Mouse (Mus musculus) C2C12 (cell line): ENCODE results near the gene Mastl.
A peak's percentile ranks its signal among the peaks of the same experiment; 100 is the strongest.

ENCODE experiments used
- CEBPB ChIP-seq: IDR thresholded peaks from one replicate; pipeline ENCODE4 v1.6.1; 2011; ENCODE audit warnings: low read depth, mild to moderate bottlenecking, control low read depth, moderate library complexity
- CTCF ChIP-seq: IDR thresholded peaks from one replicate; pipeline ENCODE4 v1.5.1; 2011; ENCODE audit not compliant: control insufficient read depth, insufficient read depth, insufficient read length
- MAX ChIP-seq: IDR thresholded peaks from one replicate; pipeline ENCODE4 v1.6.1; 2011; ENCODE audit warnings: mild to moderate bottlenecking, control low read depth
- MYOD1 ChIP-seq: IDR thresholded peaks from one replicate; pipeline ENCODE4 v1.6.1; 2011; ENCODE audit warnings: low read depth; ENCODE audit not compliant: control insufficient read depth, insufficient read length
- MYOG ChIP-seq: IDR thresholded peaks from one replicate; pipeline ENCODE4 v1.6.1; 2011; ENCODE audit not compliant: control insufficient read depth, insufficient read length; ENCODE audit errors: extremely low read depth
- USF1 ChIP-seq: IDR thresholded peaks from one replicate; pipeline ENCODE4 v1.6.1; 2011; ENCODE audit warnings: low read depth, mild to moderate bottlenecking, control low read depth, moderate library complexity

DNA sequence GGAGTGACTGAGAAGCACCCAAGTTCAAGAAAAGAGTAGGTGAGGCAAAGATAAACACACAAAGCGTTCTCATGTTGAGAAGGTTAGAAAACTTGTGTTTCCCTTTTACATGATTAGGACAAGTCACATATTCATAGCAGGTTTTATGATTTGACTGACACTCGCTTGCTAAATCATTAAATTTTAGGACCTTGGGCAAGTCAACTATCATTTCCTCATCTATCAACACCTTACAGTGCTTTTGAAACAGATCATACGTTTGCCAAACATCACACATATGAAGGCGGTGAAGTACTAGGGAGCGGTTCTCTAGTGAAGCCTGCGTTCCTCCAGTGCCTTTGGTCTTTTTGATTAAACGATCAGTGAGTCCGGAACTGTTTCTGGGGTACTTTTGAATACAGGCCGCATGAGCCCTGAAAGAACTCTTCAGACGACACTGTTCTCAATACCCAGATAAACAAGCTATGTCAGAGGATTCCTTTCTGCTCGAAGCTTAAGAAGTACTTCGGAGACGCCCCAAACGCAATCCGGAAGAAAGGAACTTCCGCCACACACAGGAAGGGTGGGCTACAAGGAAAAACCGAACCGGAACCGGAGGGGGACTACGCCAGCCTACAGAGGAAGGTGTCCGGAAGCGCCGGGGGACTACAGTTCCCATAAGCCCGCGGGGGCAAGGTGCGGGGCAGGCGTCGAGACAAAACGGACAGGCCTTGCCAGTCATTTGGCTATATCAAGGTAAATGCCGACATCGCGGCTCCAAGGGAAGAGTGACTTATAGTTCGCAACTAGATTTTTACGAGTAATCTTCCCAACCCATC, 88.1 kb downstream of the Mastl start, which contains the start of gene Acbd5:
- TF ChIP-seq USF1 (no peak), CTCF (no peak), MYOG (no peak), MAX (peak; percentile 67), CEBPB (no peak), MYOD1 (no peak)
